Mouse (Mus musculus): Measurements from ENCODE around the gene Mdc1.
"Not testable (repeated sequence)": the region's sequence is repeated elsewhere in the genome, so short reads cannot be mapped to it uniquely, and the experiment has no call there.

Gene Mdc1

DNA sequence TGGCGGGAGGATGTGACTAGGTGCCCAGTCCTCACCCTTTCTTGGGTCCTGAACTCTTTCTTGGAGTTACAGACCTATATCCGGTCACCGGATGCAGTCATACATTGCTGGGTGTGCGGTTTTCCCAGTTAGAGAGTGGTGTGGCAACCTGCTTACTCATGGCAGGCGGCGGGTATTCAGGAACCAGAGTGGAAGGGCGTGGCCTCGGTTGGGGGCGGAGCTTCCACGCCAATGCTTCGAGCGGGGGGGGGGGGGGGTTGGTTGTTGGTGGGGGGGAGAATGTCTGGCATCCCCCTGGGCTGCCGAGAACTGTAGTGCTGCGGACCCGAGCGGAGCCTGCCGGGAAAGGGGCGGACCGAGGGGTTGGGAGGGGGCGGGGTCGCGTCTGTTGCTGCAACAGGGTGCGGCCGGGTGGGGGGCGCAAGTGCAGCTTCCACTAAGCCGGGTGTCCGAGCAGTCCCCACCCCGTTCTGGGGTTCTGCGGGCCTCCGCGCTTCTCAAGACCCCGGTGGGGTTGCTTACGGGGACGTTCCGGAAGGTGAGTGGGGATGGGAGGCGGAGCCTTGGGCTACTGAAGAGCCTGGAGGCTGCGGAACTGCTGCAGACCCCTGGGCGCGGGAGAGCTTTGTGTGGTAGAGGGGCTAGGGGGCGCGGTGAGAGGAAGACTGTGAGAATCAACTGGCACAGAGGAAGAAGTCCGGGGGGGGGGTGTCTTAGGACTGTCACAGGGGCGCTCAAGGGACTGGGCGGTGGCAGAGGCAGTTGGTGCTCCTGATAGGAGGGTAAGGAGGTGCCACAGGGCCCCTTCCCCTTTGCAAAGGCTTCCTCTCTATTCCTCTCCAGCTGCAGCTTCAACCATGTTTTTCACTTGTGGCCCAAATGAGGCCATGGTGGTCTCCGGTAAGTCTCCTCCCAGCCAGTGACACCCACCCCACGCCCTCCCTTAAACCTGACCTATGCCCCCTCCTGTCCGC lies 18.1 kb upstream of the Mdc1 start, which contains the start of gene Flot1:
Flot1 (plus strand) TSS at position 267 of the 974 bp plus-strand sequence.
- DNase-seq, result peak; percentile 69

DNA sequence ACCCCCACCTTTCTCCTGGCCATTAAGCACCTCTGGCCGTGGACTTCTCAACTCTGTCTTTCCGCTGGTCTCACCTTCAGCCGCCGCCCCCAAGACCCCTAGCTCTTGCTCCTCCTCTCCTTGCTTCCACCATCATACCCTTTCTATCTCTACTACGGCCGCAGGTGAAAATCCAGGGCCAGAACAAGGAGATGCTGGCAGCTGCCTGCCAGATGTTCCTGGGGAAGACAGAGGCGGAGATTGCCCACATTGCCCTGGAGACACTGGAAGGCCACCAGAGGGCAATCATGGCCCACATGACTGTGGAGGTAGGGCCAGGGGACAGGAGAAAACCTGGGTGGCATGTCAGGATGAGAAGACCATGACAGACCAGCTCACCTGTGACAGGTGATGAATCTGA lies 16.9 kb upstream of the Mdc1 start:
- DNase-seq, result no peak

DNA sequence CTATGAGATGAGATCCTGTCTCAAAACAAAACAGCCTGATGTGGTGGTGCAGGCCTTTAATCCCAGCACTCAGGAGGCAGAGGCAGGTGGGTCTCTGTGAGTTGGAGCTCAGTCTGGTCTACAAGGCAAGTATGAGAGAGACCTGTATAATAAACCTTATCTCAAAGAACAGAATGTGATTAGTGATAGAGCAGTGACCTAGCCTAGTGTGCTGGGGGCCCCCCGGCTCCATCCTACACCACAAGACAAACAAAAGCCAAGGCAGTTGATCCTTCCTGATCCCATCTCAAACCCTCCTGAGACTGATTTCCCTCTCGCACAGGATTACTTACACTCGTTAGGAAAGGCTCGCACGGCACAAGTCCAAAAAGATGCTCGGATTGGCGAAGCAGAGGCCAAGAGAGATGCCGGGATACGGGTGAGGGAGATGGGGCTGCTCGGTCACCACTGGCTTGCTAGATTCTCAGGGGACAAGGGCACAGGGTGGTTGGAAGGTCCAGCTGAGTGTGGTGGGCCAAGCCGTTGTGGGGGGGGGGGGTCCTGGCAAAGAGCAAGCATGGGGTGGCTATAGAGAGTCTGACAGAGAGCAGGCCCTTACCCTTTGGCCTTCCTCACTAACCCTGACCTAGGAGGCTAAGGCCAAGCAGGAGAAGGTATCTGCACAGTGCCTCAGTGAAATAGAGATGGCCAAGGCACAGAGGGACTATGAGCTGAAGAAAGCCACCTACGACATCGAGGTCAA lies 16.0 kb upstream of the Mdc1 start:
- DNase-seq, result no peak

DNA sequence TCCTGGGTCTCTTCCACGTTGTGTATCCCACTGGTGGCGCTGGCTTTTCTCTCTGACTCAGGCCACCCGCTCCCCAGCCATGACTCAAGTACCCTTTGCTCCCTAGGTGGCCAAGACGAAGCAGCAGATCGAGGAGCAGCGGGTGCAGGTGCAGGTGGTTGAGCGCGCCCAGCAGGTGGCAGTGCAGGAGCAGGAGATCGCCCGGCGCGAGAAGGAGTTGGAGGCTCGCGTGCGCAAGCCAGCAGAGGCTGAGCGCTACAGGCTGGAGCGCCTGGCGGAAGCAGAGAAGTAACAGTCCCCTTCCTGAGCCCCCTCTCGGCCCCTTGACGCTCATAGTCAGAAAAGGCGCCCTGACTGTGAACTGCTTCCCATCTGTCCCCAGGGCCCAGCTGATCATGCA lies 11.6 kb upstream of the Mdc1 start:
- DNase-seq, result peak; percentile 79

DNA sequence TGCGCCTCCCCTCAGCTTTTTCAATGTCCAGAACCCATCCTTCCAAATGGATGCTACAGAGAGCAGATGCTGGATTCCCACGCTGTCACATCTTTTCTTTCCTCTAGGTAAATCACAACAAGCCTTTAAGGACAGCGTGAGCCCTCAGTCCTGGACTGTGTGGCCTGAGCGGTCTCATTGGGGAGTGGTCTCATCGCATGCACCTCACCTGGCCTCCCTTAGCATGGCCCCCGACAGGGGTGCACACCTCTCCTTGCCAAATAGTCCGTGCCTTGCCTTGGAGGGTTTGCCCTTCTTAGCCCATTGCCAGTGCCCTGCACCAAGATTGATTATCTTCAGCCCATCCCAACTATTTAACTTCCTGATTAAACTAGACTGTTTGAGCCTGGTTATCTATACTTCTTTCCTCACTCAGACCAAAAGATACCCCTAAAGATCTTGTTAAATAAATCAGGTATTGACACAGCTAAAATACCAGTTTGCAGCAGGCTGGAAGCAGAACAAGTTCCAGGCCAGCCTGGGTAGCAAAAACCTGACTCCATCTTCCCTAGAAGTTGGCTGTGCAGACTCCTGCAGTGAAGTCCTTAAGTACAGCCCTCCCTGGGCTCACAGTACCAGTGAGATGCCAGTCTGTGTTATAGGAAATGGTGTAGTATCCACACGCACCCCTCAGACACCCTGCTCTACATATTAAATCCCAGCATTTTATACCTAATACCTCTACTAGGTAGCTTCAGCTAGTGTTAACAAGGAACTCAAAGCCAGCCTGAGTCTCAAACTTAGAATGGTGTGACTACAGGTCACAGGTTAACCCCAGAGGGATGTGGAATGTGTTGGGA lies 8.7 kb upstream of the Mdc1 start:
- DNase-seq, result no peak

DNA sequence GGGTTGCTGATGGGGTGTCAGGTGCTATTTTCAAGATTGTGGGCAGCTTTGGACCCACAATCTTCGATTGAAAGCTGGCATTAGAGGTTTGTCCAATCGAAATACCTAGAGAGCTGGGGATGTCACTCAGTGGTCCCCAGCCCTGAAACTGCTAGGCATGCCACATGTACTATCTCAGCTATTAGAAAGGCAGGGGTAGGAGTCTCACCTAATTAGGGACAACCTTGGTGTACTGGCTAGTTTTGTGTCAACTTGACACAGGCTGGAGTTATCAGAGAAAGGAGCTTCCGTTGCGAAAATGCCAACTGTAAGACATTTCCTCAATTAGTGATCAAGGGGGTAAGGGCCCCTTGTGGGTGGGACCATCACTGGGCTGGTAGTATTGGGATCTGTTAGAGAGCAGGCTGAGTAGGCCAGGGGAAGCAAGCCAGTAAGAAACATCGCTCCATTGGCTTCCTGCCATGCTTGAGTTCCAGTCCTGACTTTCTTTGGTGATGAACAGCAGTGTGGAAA lies 8.0 kb upstream of the Mdc1 start:
- DNase-seq, result no peak

DNA sequence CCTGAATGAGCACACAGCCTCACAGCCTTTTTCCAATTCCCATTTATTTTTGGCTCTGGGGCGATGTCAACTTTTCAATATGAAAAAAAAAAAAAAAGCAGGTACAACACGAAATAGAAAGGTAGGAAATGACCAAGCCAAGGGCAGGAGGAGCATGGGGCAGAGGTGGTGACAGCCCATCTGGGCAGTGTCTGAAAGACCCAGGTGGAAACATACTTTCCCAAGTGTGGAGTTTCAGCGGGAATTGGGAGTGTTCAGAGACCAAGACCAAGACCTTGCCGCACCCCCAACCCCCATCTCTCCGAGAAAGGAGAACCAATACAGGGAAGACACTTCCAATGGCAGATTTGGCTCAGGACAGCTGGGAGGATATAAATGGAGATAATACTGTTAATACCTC lies 7.4 kb upstream of the Mdc1 start:
- no peak for DNase-seq

DNA sequence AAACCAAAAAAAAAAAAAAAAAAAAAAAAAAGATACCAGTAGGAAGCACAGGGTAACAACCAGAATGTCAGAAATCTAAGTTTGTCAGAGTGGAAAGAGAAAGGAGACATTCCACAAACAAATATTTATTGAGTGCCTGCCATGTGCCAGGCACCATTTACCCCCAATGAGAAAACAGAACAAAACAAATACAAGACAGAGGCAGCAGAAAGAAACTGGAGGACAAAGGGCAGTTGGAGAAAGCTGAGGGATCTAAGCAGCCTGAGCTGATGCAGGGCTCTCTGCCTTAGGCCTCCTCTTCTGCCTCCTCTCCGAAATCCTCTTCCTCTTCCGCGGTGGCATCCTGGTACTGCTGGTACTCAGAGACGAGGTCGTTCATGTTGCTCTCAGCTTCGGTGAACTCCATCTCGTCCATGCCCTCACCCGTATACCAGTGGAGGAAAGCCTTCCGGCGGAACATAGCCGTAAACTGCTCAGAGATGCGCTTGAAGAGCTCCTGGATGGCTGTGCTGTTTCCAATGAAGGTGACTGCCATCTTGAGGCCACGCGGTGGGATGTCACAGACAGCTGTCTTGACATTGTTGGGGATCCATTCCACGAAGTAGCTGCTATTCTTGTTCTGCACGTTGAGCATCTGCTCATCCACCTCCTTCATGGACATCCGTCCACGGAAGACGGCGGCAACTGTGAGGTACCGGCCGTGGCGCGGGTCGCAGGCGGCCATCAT lies 6.5 kb upstream of the Mdc1 start:
- DNase-seq, result peak; percentile 36

DNA sequence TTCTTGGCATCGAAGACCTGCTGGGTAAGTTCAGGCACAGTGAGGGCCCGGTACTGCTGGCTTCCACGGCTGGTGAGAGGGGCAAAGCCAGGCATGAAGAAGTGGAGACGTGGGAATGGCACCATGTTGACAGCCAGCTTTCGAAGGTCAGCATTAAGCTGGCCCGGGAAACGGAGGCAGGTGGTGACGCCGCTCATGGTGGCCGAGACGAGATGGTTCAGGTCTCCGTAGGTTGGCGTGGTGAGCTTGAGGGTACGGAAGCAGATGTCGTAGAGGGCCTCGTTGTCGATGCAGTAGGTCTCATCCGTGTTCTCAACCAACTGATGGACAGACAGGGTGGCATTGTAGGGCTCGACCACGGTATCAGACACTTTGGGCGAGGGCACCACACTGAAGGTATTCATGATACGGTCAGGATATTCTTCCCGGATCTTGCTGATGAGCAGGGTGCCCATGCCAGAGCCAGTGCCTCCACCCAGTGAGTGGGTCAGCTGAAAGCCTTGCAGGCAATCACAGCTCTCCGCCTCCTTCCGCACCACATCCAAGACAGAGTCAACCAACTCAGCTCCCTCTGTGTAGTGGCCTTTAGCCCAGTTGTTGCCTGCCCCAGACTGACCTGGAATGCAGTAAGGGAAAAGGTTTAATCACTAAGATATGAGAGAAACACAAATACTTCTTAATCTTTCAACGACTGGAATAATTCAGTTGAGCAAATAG lies 5.7 kb upstream of the Mdc1 start:
- DNase-seq, result peak; percentile 51

DNA sequence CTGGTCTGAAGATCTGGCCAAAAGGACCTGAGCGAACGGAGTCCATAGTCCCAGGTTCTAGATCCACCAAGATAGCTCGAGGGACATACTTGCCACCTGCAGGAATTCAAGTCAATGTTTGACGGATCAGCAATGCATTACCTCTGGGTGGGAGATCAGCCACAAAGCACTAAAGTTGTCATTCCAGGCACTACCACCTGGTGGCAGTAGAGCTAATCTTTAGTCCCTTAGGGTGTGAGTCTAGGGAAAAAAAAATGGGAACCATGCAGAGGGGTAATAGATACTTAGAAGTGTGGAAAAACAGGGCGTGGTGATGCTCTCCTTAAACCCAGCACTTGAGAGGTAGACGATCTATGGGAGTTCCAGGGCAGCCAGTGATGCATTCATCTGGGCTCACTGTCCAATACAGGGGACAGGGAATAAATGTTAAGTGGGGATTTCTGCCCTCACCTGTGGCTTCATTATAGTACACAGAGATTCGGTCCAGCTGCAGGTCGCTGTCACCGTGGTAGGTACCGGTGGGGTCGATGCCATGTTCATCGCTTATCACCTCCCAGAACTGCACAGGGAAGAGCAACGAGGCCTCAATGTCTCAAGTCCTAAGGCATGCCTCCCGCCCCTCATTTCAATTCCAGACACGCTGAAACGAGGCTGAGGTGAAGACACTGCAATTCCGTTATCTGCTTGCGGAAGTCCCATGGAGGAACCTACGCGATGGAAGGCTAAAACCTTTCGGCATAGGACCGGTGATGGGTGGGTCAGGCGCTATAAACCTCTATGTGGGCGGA lies 4.9 kb upstream of the Mdc1 start:
- peak; percentile 90 for DNase-seq

DNA sequence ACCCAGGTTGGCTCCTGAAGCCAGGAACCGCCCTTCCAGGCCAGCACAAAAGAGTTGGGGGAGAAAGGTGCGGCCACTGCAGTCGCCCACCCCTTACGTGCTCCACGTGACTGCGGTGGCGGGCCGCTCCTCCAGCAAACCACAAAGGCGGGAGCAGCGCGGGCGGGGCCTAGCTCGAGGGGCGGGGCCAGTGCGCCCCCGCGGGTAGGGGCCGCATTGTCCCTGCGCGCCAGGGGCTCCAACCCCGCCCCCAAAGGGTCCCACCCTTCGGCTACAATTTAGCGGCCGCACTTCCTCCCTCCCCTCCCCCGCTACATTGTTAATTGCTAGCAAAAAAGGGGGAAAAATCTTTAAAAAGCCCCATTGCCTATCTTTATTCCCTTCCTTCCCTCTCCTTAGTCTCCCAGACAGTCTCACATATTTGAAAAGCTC lies 4.3 kb upstream of the Mdc1 start:
- DNase-seq, result peak; percentile 75

DNA sequence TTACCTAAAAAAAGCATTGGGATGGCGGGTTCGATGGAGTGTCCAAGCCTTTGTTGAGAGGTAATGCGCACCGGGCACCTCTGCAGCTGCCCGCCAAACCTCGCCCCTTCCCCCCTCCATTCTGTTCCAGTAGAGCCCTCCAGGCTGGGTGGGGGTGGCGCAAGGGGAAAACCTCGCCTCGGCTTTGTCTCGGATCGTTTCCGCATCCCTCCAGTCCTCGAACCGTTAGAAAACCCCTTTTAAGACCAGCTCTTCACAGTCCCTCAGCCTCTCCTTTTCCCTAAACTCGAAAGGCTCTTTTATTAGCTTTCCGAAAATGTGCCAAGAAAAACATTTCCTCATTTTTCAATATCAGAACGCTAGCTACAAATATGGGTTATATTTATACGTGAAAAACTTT lies 3.8 kb upstream of the Mdc1 start:
- DNase-seq, result peak; percentile 56

DNA sequence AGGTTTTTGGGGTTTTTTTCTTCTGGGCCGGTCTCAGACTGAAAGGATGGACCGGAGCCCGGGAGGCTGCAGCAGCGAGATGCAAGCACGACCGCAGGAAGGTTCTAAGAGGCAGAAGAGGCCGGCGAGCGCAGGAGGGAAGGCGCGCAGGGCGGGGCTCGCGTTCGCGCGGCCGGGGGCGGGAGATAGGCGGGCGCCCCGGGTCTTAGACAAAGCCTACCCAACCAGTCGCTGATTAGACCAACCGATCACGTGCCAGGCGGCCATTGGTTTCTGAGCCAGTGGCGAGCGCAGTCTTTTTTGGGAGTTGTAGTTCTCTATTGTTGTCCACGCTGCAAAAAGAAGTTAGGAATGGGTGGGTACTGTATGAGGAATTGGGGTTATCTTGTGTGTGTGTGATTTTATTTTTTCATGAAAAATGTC lies 3.2 kb upstream of the Mdc1 start, which contains the start of gene Tubb5:
Tubb5 (minus strand) TSS at position 185 of the 423 bp plus-strand sequence.
- peak; percentile 94 for DNase-seq

DNA sequence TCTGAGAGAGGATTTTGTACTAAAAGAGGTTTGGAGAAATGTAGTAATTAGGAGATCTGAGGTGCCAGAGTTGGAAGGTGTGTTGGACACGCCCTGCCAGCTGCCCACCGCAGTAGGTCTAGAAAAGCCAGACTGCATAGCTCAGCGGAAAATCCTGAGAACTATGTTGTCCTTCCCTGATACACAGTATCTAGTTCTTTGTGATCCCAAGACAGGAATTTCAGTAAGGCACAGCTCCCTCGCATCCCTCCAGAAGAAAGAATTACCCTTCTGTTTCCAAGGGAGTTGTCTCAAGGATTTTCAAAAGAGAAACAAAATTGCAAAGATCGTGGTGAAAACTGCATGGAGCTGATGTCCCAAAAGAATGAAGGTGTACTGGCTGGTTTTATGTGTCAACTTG lies 2.7 kb upstream of the Mdc1 start:
- DNase-seq, result no peak

DNA sequence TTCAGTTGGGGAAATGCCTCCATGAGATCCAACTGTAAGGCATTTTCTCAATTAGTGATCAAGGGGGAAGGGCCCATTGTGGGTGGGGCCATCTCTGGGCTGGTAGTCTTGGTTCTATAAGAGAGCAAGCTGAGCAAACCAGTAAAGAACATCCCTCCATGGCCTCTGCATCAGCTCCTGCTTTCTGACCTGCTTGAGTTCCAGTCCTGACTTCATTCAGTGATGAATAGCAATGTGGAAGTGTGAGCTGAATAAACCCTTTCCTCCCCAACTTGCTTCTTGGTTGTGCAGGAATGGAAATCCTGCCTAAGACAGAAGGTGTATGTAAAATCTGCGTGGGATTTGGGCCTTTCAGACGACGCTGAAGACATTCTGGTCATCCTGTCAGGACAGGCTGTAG lies 2.3 kb upstream of the Mdc1 start:
- DNase-seq, result not testable (repeated sequence)

DNA sequence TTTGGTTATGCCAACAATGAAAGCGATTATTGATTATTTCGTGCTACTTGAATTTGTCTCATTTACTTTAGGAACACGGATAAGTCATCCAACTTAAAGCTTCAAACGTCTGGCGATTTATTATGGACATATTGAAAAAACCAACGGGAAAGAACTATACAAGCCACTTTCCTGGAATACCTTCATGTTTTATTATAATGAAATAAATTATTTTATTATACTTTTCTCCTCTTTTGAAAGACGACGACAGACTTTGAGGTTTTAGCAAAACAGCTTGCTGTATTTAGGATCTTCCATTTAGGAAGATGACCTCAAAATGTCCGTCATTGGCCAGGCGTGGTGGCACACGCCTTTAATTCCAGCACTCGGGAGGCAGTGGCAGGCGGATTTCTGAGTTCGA lies 754 bp upstream of the Mdc1 start:
- DNase-seq, result no peak

DNA sequence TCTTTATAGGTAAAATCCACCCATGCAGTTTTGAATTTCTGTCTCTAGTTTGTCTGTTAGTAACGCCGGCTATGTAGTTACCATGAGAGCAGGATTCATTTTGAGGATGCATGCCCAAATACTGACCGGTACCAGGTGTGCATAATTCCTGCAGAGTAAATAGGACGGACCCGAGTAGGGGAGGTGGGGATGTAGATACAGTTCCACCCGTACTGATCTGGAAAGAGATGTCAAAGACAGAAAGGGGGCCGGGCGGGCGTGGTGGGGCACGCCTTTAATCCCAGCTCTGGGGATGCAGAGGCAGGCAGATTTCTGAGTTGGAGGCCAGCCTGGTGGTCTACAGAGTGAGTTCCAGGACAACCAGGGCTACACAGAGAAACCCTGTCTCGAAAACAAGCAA lies 691 bp downstream of the Mdc1 start:
- DNase-seq, result no peak

DNA sequence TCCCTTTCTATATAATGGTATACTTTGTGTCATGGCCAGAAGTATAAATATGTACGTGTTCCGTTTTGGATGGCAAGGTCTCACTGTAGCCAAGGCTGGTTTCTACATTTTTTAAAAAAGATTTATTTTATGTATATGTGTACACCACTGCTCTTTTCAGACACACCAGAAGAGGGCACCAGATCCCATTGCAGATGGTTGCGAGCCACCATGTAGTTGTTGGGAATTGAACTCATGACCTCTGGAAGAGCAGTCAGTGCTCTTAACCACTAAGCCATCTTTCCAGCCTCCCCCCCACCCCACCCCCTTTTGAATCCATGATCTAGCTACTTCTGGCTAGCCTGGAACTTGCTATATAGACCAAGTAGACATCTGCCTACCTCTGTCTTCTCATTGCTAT lies 2.2 kb downstream of the Mdc1 start:
- DNase-seq, result no peak

DNA sequence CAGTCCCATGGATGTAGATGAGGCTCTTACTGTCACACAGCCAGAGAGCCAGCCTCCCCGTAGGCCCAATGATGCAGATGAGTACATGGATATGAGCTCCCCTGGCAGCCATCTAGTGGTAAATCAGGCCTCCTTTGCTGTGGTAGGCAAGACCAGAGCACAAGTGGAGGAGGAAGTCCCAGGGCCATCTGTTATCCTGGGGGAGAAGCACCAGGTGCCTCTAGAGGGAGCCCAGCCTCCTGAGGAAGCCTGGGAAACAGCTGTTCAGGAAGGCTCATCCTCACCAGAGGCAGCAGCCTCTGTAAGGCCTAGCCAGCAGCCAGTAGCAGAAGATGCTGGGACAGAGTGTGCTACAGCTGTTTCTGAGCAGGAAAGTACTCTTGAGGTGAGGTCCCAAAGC lies 6.8 kb downstream of the Mdc1 start:
- no peak for DNase-seq

DNA sequence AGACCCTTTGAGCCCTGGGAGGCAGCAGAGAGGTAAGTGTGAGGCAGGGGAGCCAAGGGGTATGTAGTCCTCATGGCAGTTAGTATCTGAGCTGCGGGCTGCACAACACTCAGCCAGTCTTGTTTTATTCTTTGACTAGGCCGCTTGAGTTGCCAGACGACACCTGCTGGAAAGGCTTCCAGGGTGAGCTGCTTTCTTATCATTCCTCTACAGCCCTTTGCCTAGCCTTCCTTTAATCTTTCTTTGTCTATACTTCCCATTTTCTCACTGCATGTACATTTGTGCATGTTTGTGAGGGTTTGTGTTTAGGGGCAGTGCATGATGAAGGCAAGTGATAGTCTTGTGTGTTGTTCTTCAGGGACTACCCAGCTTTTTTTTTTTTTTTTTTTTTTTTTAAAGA lies 9.7 kb downstream of the Mdc1 start:
- DNase-seq, result no peak
